Mouse (Mus musculus): ENCODE results near the gene Nmral1. TPM values are rescaled to one million over a fixed set of nuclear protein-coding genes. Genes with fewer than 3 reads are reported as not detected.

The Nmral1 gene
- polyA plus RNA-seq, 1 experiment from 2014 or later, result 44.7 TPM

GRCm38 (mm10) chr16:4676836-4677235 is 42.3 kb downstream of the Nmral1 start:
- no peak overlapping the region for H3K4me2 ChIP-seq (ENCODE audit: low read depth, low read length)
- no peaks in the 10 kb centered on the region for H3K9me3 ChIP-seq (replicated peaks; ENCODE audit: control insufficient read depth, low read length)
- 93% methylated on average over 5 of the region's 5 CpGs for WGBS
- no peak overlapping the region for H3K9ac ChIP-seq (ENCODE audit: low read length)
- H3K4me3 ChIP-seq (replicated peaks; ENCODE audit: low read length), result no peak overlapping the region
- H3K27ac ChIP-seq (ENCODE audit: low read length), result no peak overlapping the region
- H3K4me1 ChIP-seq (ENCODE audit: control insufficient read depth, insufficient read depth, low read length), result peaks cover 7% of the 10 kb centered on the region
- no peaks in the 10 kb centered on the region for H3K27me3 ChIP-seq (ENCODE audit: control insufficient read depth, insufficient read depth, low read length)
- no peak for ATAC-seq (ENCODE audit: insufficient read depth, low FRiP score)
- H3K36me3 ChIP-seq (ENCODE audit: control insufficient read depth, insufficient read depth, low read length), result 0 out of 2 replicates have a peak, but pooled peaks cover 5% of the 10 kb centered on the region

DNA sequence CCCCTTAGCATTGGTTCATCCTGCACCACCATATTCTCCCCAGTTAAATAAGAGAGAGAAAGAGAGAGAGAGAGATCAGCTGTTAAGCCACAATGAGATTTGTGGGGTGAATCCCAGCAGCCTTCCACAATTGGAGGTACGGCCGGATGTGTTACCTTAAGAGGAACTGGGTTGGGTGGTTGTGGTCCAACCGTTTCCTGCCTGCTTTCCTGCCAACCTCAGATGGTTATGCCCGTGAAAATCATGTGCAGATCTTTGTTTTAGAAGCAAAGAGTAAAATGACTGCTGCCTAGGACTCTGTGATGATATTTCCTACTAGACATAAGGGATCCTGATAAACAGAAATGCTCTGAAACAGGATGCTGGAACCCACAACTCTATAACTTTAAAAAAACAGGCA is 45.1 kb downstream of the Nmral1 start:
- WGBS, result 77% methylated on average over 4 of the region's 4 CpGs
- ATAC-seq (ENCODE audit: insufficient read depth, low FRiP score), result no peak
- Histone ChIP-seq H3K4me1 (ENCODE audit: control insufficient read depth, insufficient read depth, low read length) (peaks cover 7% of the 10 kb centered on the region), H3K27ac (ENCODE audit: low read length) (no peak overlapping the region), H3K27me3 (ENCODE audit: control insufficient read depth, insufficient read depth, low read length) (no peaks in the 10 kb centered on the region), H3K9ac (ENCODE audit: low read length) (no peak overlapping the region), H3K9me3 (replicated peaks; ENCODE audit: control insufficient read depth, low read length) (no peaks in the 10 kb centered on the region), H3K36me3 (ENCODE audit: control insufficient read depth, insufficient read depth, low read length) (0 out of 2 replicates have a peak, but pooled peaks cover 5% of the 10 kb centered on the region), H3K4me2 (ENCODE audit: low read depth, low read length) (no peak overlapping the region), H3K4me3 (replicated peaks; ENCODE audit: low read length) (no peak overlapping the region)

GRCm38 (mm10) chr16:4670317-4670716 is 48.8 kb downstream of the Nmral1 start:
- H3K27ac ChIP-seq (ENCODE audit: low read length), result no peak overlapping the region
- no peak overlapping the region for H3K4me2 ChIP-seq (ENCODE audit: low read depth, low read length)
- no peak for ATAC-seq (ENCODE audit: insufficient read depth, low FRiP score)
- no peaks in the 10 kb centered on the region for H3K9me3 ChIP-seq (replicated peaks; ENCODE audit: control insufficient read depth, low read length)
- 69% methylated on average over 5 of the region's 5 CpGs for WGBS
- H3K27me3 ChIP-seq (ENCODE audit: control insufficient read depth, insufficient read depth, low read length), result no peaks in the 10 kb centered on the region
- no peak overlapping the region for H3K4me3 ChIP-seq (replicated peaks; ENCODE audit: low read length)
- peaks cover 2% of the 10 kb centered on the region; the same call in 1 of the 2 replicates for H3K36me3 ChIP-seq (ENCODE audit: control insufficient read depth, insufficient read depth, low read length)
- H3K4me1 ChIP-seq (ENCODE audit: control insufficient read depth, insufficient read depth, low read length), result no peaks in the 10 kb centered on the region
- H3K9ac ChIP-seq (ENCODE audit: low read length), result no peak overlapping the region

DNA sequence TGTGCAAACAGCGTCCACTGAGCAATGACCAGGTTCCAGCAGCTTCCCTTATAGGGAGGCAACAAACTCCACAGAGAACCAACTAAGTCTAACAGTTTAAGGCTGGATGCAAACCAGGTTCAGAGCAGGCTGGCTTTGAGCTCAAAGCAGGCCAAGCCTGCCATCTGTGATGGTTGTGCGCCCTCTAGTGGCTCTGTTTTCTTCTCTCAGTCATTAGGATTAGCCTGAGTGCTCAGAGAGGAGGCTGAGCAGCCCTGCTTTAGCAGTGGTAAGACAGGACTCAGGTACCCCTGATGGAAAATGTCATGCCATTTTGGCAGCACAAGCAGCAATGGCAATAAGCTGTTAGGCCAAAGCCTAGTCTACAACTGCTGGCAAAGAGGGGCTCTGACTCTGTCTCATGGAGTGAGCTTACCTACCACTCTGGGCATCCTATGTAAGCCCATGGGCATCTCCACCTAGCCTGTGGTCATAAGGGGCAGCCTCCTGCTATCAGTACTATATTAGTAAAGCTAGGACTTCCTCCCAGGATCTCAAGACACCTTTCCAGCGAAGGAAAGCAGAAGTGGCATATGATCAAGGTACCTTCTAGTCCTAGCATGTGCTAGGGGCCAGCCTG is 51.9 kb downstream of the Nmral1 start:
- peaks cover under 1% of the 10 kb centered on the region; the same call in 1 of the 2 replicates for H3K36me3 ChIP-seq (ENCODE audit: control insufficient read depth, insufficient read depth, low read length)
- H3K27me3 ChIP-seq (ENCODE audit: control insufficient read depth, insufficient read depth, low read length), result no peaks in the 10 kb centered on the region
- H3K27ac ChIP-seq (ENCODE audit: low read length), result no peak overlapping the region
- H3K4me2 ChIP-seq (ENCODE audit: low read depth, low read length), result no peak overlapping the region
- H3K4me1 ChIP-seq (ENCODE audit: control insufficient read depth, insufficient read depth, low read length), result no peaks in the 10 kb centered on the region
- no peaks in the 10 kb centered on the region for H3K9me3 ChIP-seq (replicated peaks; ENCODE audit: control insufficient read depth, low read length)
- no peak overlapping the region for H3K4me3 ChIP-seq (replicated peaks; ENCODE audit: low read length)
- H3K9ac ChIP-seq (ENCODE audit: low read length), result peak overlapping the region; percentile 13; the same call in 1 of the 2 replicates
- ATAC-seq (ENCODE audit: insufficient read depth, low FRiP score), result peak; percentile 90; the same call in 1 of the 2 replicates
- WGBS, result 32% methylated on average over 3 of the region's 3 CpGs

DNA sequence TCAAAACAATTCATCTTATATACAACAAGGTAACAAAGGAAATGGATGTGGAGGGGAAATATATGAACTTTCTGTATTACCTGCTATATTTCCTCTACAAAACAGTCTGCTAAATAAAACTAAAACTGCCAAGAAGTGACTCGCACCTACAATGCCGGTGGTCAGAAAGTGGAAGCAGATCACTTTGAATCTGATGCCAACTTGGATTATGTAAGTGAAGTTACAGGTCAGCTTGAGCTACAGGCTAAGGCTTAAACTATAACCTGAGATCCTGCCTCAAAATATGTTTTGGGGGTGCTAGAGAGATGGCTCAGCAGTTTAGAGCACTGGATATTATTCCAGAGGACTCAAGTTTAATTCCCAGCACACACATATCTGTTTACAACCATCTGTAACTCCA is 53.4 kb downstream of the Nmral1 start:
- no peak for ATAC-seq (ENCODE audit: insufficient read depth, low FRiP score)
- WGBS, result 94% methylated on average over 2 of the region's 2 CpGs

DNA sequence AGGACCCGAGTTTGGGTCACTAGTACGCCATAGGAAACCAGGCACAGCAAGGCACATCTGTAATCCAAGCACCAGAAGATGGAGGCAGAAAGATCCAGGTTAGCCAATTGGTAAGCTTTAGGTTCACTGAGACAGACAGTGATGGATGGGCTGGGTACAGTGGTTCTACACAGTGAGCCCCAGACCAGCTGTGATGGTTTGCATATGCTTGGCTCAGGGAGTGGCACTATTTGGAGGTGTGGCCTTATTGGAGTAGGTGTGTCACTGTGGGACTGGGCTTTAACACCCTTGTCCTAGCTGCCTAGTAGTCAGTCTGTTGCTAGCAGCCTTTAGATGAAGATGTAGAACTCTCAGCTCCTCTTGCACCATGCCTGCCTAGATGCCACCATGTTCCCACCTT is 55.4 kb downstream of the Nmral1 start:
- Histone ChIP-seq H3K4me1 (ENCODE audit: control insufficient read depth, insufficient read depth, low read length) (peaks cover 5% of the 10 kb centered on the region; the same call in 1 of the 2 replicates), H3K9me3 (replicated peaks; ENCODE audit: control insufficient read depth, low read length) (no peaks in the 10 kb centered on the region), H3K9ac (ENCODE audit: low read length) (no peak overlapping the region), H3K27ac (ENCODE audit: low read length) (no peak overlapping the region), H3K4me3 (replicated peaks; ENCODE audit: low read length) (no peak overlapping the region), H3K4me2 (ENCODE audit: low read depth, low read length) (no peak overlapping the region), H3K27me3 (ENCODE audit: control insufficient read depth, insufficient read depth, low read length) (no peaks in the 10 kb centered on the region), H3K36me3 (ENCODE audit: control insufficient read depth, insufficient read depth, low read length) (no peaks in the 10 kb centered on the region; the same call in 1 of the 2 replicates)
- 88% methylated on average over 2 of the region's 2 CpGs for WGBS
- ATAC-seq (ENCODE audit: insufficient read depth, low FRiP score), result no peak

More for the DNA sequence above, 53.4 kb downstream of the Nmral1 start:
- Histone ChIP-seq H3K27me3 (ENCODE audit: control insufficient read depth, insufficient read depth, low read length) (no peaks in the 10 kb centered on the region), H3K36me3 (ENCODE audit: control insufficient read depth, insufficient read depth, low read length) (no peaks in the 10 kb centered on the region; the same call in 1 of the 2 replicates), H3K4me1 (ENCODE audit: control insufficient read depth, insufficient read depth, low read length) (no peaks in the 10 kb centered on the region), H3K4me2 (ENCODE audit: low read depth, low read length) (no peak overlapping the region), H3K27ac (ENCODE audit: low read length) (no peak overlapping the region), H3K9me3 (replicated peaks; ENCODE audit: control insufficient read depth, low read length) (no peaks in the 10 kb centered on the region), H3K9ac (ENCODE audit: low read length) (no peak overlapping the region), H3K4me3 (replicated peaks; ENCODE audit: low read length) (no peak overlapping the region)

GRCm38 (mm10) chr16:4661605-4662004 is 57.6 kb downstream of the Nmral1 start:
- H3K4me2 ChIP-seq (ENCODE audit: low read depth, low read length), result no peak overlapping the region
- no peak overlapping the region for H3K9ac ChIP-seq (ENCODE audit: low read length)
- no peaks in the 10 kb centered on the region for H3K27me3 ChIP-seq (ENCODE audit: control insufficient read depth, insufficient read depth, low read length)
- no peaks in the 10 kb centered on the region for H3K9me3 ChIP-seq (replicated peaks; ENCODE audit: control insufficient read depth, low read length)
- WGBS, result 85% methylated on average over 2 of the region's 2 CpGs
- no peak overlapping the region for H3K27ac ChIP-seq (ENCODE audit: low read length)
- ATAC-seq (ENCODE audit: insufficient read depth, low FRiP score), result no peak
- H3K36me3 ChIP-seq (ENCODE audit: control insufficient read depth, insufficient read depth, low read length), result no peaks in the 10 kb centered on the region
- H3K4me1 ChIP-seq (ENCODE audit: control insufficient read depth, insufficient read depth, low read length), result peaks cover 6% of the 10 kb centered on the region
- no peak overlapping the region for H3K4me3 ChIP-seq (replicated peaks; ENCODE audit: low read length)

Other genes starting within 250 kb of the Nmral1 start
- gene Srl, start 177.5 kb downstream of the Nmral1 start, polyA plus RNA-seq (2015; fragmentation: Nextera tagmentation; extraction: Ambion mirVana), result 10.0 and 28.6 TPM in 2 replicates
- 16.1 and 17.0 TPM in 2 replicates for gene Tfap4, start 159.5 kb downstream of the Nmral1 start, polyA plus RNA-seq (2015; fragmentation: Nextera tagmentation; extraction: Ambion mirVana)
- 18.7 and 21.7 TPM in 2 replicates for gene Glis2, start 124.6 kb downstream of the Nmral1 start, polyA plus RNA-seq (2015; fragmentation: Nextera tagmentation; extraction: Ambion mirVana)
- 47.9 and 75.3 TPM in 2 replicates for gene Pam16, start 94.4 kb downstream of the Nmral1 start, polyA plus RNA-seq (2015; fragmentation: Nextera tagmentation; extraction: Ambion mirVana)
- gene Vasn, start 79.4 kb downstream of the Nmral1 start, polyA plus RNA-seq (2015; fragmentation: Nextera tagmentation; extraction: Ambion mirVana), result 18.3 and 18.4 TPM in 2 replicates
- 73.1 and 76.6 TPM in 2 replicates for gene Dnaja3, start 79.4 kb downstream of the Nmral1 start, polyA plus RNA-seq (2015; fragmentation: Nextera tagmentation; extraction: Ambion mirVana)
- 19.7 and 20.6 TPM in 2 replicates for gene Coro7, start 39.6 kb downstream of the Nmral1 start, polyA plus RNA-seq (2015; fragmentation: Nextera tagmentation; extraction: Ambion mirVana)
- gene Hmox2, start 7.0 kb upstream of the Nmral1 start, polyA plus RNA-seq (2015; fragmentation: Nextera tagmentation; extraction: Ambion mirVana), result 83.3 and 85.2 TPM in 2 replicates
- gene Cdip1, start 70.9 kb upstream of the Nmral1 start, polyA plus RNA-seq (2015; fragmentation: Nextera tagmentation; extraction: Ambion mirVana), result 75.8 and 82.0 TPM in 2 replicates
- gene 4930562C15Rik, start 116.1 kb upstream of the Nmral1 start, polyA plus RNA-seq (2015; fragmentation: Nextera tagmentation; extraction: Ambion mirVana), result 0.27 and 0.47 TPM in 2 replicates
- 31.5 and 36.3 TPM in 2 replicates for gene Ubald1, start 161.0 kb upstream of the Nmral1 start, polyA plus RNA-seq (2015; fragmentation: Nextera tagmentation; extraction: Ambion mirVana)
- gene Mgrn1, start 166.9 kb upstream of the Nmral1 start, polyA plus RNA-seq (2015; fragmentation: Nextera tagmentation; extraction: Ambion mirVana), result 81.1 and 87.7 TPM in 2 replicates
- gene Nudt16l1, start 219.4 kb upstream of the Nmral1 start, polyA plus RNA-seq (2015; fragmentation: Nextera tagmentation; extraction: Ambion mirVana), result 125 and 136 TPM in 2 replicates
- 48.6 and 54.3 TPM in 2 replicates for gene Anks3, start 244.8 kb upstream of the Nmral1 start, polyA plus RNA-seq (2015; fragmentation: Nextera tagmentation; extraction: Ambion mirVana)